Mouse (Mus musculus) neural tube, embryonic 14.5 days (tissue): ENCODE measurements around the gene Podnl1. TPM values are rescaled to one million over a fixed set of nuclear protein-coding genes. Genes with fewer than 3 reads are reported as not detected.

Experiments used
- ATAC-seq: fragments of 200-750 bp; cut with Nextera tagmentation; 2 replicates; pipeline ENCODE4 v1.8.0; 2017; ENCODE audit warnings: low read depth, mild to moderate bottlenecking, moderate TSS enrichment, moderate library complexity
- H3K27ac ChIP-seq: fragments of 300-500 bp; sonication (generic); 2 replicates; pipeline ENCODE4 v1.5.1; 2014; ENCODE audit warnings: low read depth, mild to moderate bottlenecking, control low read depth, low read length, moderate library complexity, mixed read lengths
- H3K27me3 ChIP-seq: fragments of 300-500 bp; sonication (generic); 2 replicates; pipeline ENCODE4 v1.6.1; 2014; ENCODE audit warnings: low read length; ENCODE audit not compliant: control insufficient read depth, insufficient read depth
- H3K36me3 ChIP-seq: fragments of 300-500 bp; sonication (generic); 2 replicates; pipeline ENCODE4 v1.6.1; 2014; ENCODE audit warnings: low read length, mixed read lengths; ENCODE audit not compliant: control insufficient read depth, insufficient read depth
- H3K4me1 ChIP-seq: fragments of 300-500 bp; sonication (generic); 2 replicates; pipeline ENCODE4 v1.6.1; 2014; ENCODE audit warnings: low read length; ENCODE audit not compliant: control insufficient read depth, insufficient read depth
- H3K4me2 ChIP-seq: fragments of 300-500 bp; sonication (generic); 2 replicates; pipeline ENCODE4 v1.6.1; 2014; ENCODE audit warnings: mild to moderate bottlenecking, low read depth, low read length, control low read depth
- H3K4me3 ChIP-seq: fragments of 300-500 bp; sonication (generic); 2 replicates; pipeline ENCODE4 v1.5.1; 2014; ENCODE audit warnings: low read depth, low read length, control low read depth, mixed read lengths
- H3K9ac ChIP-seq: fragments of 300-500 bp; sonication (generic); replicated peaks from 2 replicates; pipeline ENCODE4 v1.6.1; 2014; ENCODE audit warnings: low read depth, mild to moderate bottlenecking, control low read depth, low read length, mixed read lengths
- H3K9me3 ChIP-seq: fragments of 300-500 bp; sonication (generic); 2 replicates; pipeline ENCODE4 v1.6.1; 2016; ENCODE audit warnings: low read length; ENCODE audit not compliant: control insufficient read depth
- WGBS: fragments of 180-500 bp; shearing (Covaris S2); extraction: QIAGEN DNeasy Blood & Tissue Kit; methylation state at CpG from one replicate; pipeline ENCODE4 v1.1.7; 2014; 5-methylcytosine and 5-hydroxymethylcytosine counted together
- polyA plus RNA-seq: library from polyadenylated mRNA; unstranded; fragments of >200 nt; fragmentation: Nextera tagmentation; extraction: Ambion mirVana; gene quantifications from 2 replicates; pipeline ENCODE4 v1.2.1, GENCODE M21; 2014

Podnl1 gene
- polyA plus RNA-seq, 1 experiment from 2014 or later, result 0.50 TPM

DNA sequence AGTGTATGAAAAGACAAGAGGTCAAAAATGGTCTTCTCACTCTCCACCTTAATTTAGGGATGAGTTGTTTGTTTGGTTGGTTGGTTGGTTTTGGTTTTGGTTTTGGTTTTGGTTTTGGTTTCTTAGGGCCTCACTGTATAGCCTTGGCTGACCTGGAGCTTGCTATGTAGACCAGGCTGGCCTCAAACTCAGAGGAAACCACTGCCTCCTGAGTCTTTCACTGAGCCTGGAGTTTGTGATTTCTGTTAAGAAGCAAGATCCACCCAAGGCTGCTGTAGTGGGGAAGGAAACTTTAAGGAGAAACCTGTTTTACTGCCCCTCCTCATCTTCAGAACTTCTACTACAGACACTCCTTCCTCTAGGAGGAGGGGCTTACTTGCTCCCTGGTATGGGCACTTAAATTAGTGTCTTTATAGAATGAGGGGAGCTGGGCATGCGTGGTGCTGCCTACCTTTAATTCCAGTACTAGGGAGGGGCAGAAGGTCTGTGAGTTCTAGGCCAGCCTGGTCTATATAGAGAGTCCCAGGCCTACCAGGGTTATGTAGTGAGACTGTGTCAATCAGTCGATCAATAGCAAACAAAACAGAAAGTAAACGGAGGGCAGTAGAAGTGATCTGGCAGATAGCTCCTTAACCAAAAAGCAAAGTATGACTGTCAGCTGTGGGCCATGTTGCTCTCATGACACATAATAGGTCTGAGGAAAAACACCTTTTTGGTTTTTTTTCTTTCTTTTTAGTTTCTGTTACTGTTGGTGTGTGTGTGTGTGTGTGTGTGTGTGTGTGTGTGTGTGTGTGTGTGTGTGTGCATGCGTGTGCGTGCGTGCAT lies 19.4 kb upstream of the Podnl1 start:
- H3K4me2 ChIP-seq, result no peak overlapping the region

GRCm38 (mm10) chr8:84115646-84116045 lies 10.1 kb upstream of the Podnl1 start:
- Histone ChIP-seq H3K4me1 (no peaks in the 10 kb centered on the region), H3K9me3 (no peaks in the 10 kb centered on the region), H3K36me3 (no peaks in the 10 kb centered on the region), H3K27me3 (no peaks in the 10 kb centered on the region), H3K4me2 (no peak overlapping the region), H3K27ac (no peak overlapping the region), H3K9ac (no peak overlapping the region), H3K4me3 (no peak overlapping the region)
- ATAC-seq, result no peak
- WGBS, result 91% methylated on average over 6 of the region's 6 CpGs

More for the DNA sequence above, 19.4 kb upstream of the Podnl1 start:
- no peak overlapping the region for H3K9ac ChIP-seq
- 0 out of 2 replicates have a peak overlapping the region, but pooled peaks have one; percentile 22 for H3K27ac ChIP-seq
- H3K9me3 ChIP-seq, result no peaks in the 10 kb centered on the region
- no peak for ATAC-seq
- H3K4me3 ChIP-seq, result no peak overlapping the region
- no peaks in the 10 kb centered on the region for H3K27me3 ChIP-seq
- WGBS, result 89% methylated on average over 5 of the region's 6 CpGs
- H3K4me1 ChIP-seq, result peaks cover 21% of the 10 kb centered on the region
- H3K36me3 ChIP-seq, result peaks cover 9% of the 10 kb centered on the region

- H3K9me3 ChIP-seq, result no peaks in the 10 kb centered on the region
- H3K36me3 ChIP-seq, result no peaks in the 10 kb centered on the region
- no peak for ATAC-seq
- H3K4me1 ChIP-seq, result no peaks in the 10 kb centered on the region
- H3K4me3 ChIP-seq, result no peak overlapping the region
- no peak overlapping the region for H3K4me2 ChIP-seq
- 96% methylated on average over 3 of the region's 3 CpGs for WGBS
- H3K9ac ChIP-seq, result no peak overlapping the region
- no peak overlapping the region for H3K27ac ChIP-seq
- H3K27me3 ChIP-seq, result no peaks in the 10 kb centered on the region
Measured at GRCm38 (mm10) chr8:84122151-84122550, 3.6 kb upstream of the Podnl1 start.

GRCm38 (mm10) chr8:84126742-84127141 lies 953 bp downstream of the Podnl1 start:
- Histone ChIP-seq H3K4me2 (no peak overlapping the region), H3K9me3 (no peaks in the 10 kb centered on the region), H3K4me1 (no peaks in the 10 kb centered on the region), H3K36me3 (no peaks in the 10 kb centered on the region), H3K9ac (no peak overlapping the region), H3K4me3 (no peak overlapping the region), H3K27ac (no peak overlapping the region), H3K27me3 (no peaks in the 10 kb centered on the region)
- ATAC-seq, result no peak
- 84% methylated on average over 2 of the region's 2 CpGs for WGBS

- no peak overlapping the region for H3K27ac ChIP-seq
- no peak for ATAC-seq
- no peak overlapping the region for H3K4me2 ChIP-seq
- H3K36me3 ChIP-seq, result peaks cover 3% of the 10 kb centered on the region
- 68% methylated on average over 17 of the region's 17 CpGs for WGBS
- no peaks in the 10 kb centered on the region for H3K9me3 ChIP-seq
- H3K4me1 ChIP-seq, result no peaks in the 10 kb centered on the region
- H3K9ac ChIP-seq, result no peak overlapping the region
- no peak overlapping the region for H3K4me3 ChIP-seq
- no peaks in the 10 kb centered on the region for H3K27me3 ChIP-seq
Measured at GRCm38 (mm10) chr8:84127202-84127901, 1.6 kb downstream of the Podnl1 start.

GRCm38 (mm10) chr8:84128277-84128676 lies 2.5 kb downstream of the Podnl1 start:
- Histone ChIP-seq H3K9me3 (no peaks in the 10 kb centered on the region), H3K27ac (no peak overlapping the region), H3K9ac (no peak overlapping the region), H3K27me3 (no peaks in the 10 kb centered on the region), H3K4me3 (no peak overlapping the region), H3K36me3 (peaks cover 12% of the 10 kb centered on the region), H3K4me1 (no peaks in the 10 kb centered on the region), H3K4me2 (no peak overlapping the region)
- 79% methylated on average over 8 of the region's 8 CpGs for WGBS
- no peak for ATAC-seq

DNA sequence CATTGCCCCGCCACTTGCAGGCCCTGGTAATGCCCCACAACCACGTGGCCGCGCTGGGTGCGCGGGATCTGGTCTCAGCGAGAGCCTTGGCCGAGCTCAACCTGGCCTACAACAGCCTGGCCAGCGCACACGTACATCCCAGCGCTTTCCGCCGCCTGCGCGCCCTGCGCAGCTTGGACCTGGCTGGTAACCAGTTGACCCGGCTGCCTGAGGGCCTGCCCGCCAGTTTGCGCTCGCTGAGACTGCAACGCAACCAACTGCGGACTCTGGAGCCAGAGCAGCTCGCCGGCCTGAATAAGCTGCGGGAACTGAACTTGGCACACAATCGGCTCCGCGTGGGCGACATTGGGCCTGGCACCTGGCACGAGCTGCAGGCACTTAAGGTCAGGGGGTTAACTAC lies 5.0 kb downstream of the Podnl1 start:
- H3K9ac ChIP-seq, result no peak overlapping the region
- peaks cover 34% of the 10 kb centered on the region for H3K36me3 ChIP-seq
- ATAC-seq, result peak; percentile 28; the same call in 1 of the 2 replicates
- WGBS, result 48% methylated on average over 30 of the region's 30 CpGs
- no peak overlapping the region for H3K27ac ChIP-seq
- H3K4me2 ChIP-seq, result no peak overlapping the region
- no peaks in the 10 kb centered on the region for H3K27me3 ChIP-seq
- no peak overlapping the region for H3K4me3 ChIP-seq
- H3K4me1 ChIP-seq, result no peaks in the 10 kb centered on the region
- no peaks in the 10 kb centered on the region for H3K9me3 ChIP-seq

- ATAC-seq, result no peak
- WGBS, result 94% methylated on average over 8 of the region's 8 CpGs
Measured at GRCm38 (mm10) chr8:84132225-84132624, 6.4 kb downstream of the Podnl1 start.

DNA sequence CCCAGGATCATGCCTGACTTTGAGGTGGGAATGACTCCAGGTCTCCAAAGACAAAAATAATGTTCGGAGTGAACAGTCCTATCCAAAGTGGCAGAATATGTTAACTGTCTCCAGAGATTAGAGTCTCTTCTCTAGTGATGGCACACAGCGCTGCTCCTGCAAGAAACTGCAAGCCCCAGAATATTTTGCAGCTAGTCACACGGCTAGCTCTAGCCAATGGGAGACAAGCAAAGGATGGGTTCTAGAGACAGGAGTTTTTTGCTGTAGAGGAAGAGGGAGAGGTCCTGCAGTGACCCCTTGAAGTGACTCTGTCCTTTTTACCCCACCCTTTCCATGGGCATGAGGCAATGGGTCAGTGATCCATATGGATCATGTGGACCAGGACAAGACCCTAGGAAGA lies 12.1 kb downstream of the Podnl1 start:
- no peak overlapping the region for H3K9ac ChIP-seq
- H3K27ac ChIP-seq, result no peak overlapping the region
- no peak overlapping the region for H3K4me2 ChIP-seq
- WGBS, result 92% methylated on average over 3 of the region's 3 CpGs
- no peaks in the 10 kb centered on the region for H3K27me3 ChIP-seq
- no peaks in the 10 kb centered on the region for H3K4me1 ChIP-seq
- H3K9me3 ChIP-seq, result no peaks in the 10 kb centered on the region
- peaks cover 89% of the 10 kb centered on the region for H3K36me3 ChIP-seq
- H3K4me3 ChIP-seq, result no peak overlapping the region
- ATAC-seq, result no peak

More at GRCm38 (mm10) chr8:84132225-84132624, 6.4 kb downstream of the Podnl1 start:
- H3K27me3 ChIP-seq, result no peaks in the 10 kb centered on the region
- H3K27ac ChIP-seq, result no peak overlapping the region
- H3K4me1 ChIP-seq, result no peaks in the 10 kb centered on the region
- H3K4me3 ChIP-seq, result no peak overlapping the region
- H3K4me2 ChIP-seq, result no peak overlapping the region
- H3K9ac ChIP-seq, result no peak overlapping the region
- H3K9me3 ChIP-seq, result no peaks in the 10 kb centered on the region
- peaks cover 48% of the 10 kb centered on the region for H3K36me3 ChIP-seq
